Mouse (Mus musculus) effector memory CD4-positive, alpha-beta T cell, adult 5 months (primary cell): Measurements from ENCODE around the gene Ufl1. TPM values are rescaled to one million over a fixed set of nuclear protein-coding genes. Genes with fewer than 3 reads are reported as not detected.

Source experiments
- polyA plus RNA-seq: library from polyadenylated mRNA; unstranded; fragments of 100-300 nt; shearing (Covaris generic); gene quantifications from one replicate; pipeline ENCODE4 v1.2.1, GENCODE M21; 2017

The Ufl1 gene
- polyA plus RNA-seq, result 41.3 TPM

DNA sequence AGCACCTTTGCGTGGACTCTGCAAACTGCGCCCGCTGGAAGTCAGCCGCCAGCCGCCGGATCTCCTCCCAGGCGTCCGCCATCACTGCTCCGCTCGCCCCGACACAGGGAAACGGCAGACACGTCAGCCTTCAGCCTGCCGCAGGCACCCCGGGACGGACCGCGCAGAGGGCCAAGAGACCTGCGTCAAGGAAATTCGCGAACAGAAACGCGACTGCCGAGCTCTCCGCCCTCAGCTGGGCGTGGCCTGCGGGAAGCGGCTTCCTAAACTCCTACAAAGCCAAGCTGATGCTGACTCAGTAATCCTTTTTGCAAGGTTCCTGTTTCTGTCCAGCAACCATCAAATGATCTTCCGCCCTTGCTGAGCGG, at the start of gene Ufl1:
TSS of gene Ufl1 (minus strand) at position 151 of the 368 bp plus-strand sequence.

GRCm38 (mm10) chr4:25242776-25243175, 38.8 kb downstream of the Ufl1 start, which contains the start of gene Fhl5:
TSS of gene Fhl5 (minus strand) at chr4:25242876.

Other genes starting within 250 kb of the Ufl1 start
- not detected for gene Fhl5, start 38.9 kb downstream of the Ufl1 start, polyA plus RNA-seq